Mouse (Mus musculus): ENCODE results near the gene Rps15a. TPM values are rescaled to one million over a fixed set of nuclear protein-coding genes. Genes with fewer than 3 reads are reported as not detected.
A peak's percentile ranks its signal among the peaks of the same experiment; 100 is the strongest.

Gene Rps15a
- 865 and 937 TPM in 2 replicates for polyA plus RNA-seq (2014; fragmentation: Nextera tagmentation; extraction: Ambion mirVana)

DNA sequence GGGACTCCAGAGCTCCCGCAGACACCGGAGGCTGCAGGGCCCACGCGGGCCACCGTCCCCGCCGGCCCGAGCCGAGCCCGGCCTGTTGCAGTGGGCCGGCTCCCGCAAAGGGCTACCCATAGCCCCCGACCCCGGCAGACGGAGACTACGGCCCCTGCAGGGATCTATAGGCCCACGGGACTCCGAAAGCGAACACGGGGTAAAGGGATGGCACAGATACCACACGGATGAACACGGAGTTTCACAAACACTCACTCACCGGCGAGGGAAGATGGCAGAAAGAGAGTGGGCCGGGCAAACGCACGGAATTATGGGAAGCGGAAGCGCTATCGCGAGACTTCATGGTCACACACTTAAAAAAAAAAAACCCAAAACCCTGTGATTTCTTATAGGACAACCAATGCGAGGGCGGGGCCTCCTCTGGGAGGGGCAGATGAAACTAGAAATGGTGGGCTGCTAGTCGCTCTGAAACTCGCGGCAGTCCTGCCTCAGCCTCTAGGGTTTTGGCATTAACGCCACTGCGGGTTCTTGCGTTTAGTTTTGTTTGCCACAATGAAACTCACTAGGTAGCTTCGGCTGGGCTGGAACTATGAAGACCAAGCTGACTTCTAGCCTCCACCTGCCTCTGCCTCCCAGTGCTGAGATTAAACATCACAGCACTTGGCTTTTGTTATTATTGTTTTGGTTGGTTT lies at the start of gene Rps15a:
TSS of gene Rps15a (minus strand) at position 312 of the 692 bp plus-strand sequence.
- no peaks in the 10 kb centered on the region for H3K9me3 ChIP-seq (ENCODE audit: control insufficient read depth, low read length)
- H3K27ac ChIP-seq (ENCODE audit: low read depth, low read length) = peak within 1 kb of the TSS; percentile 91
- DNase-seq (ENCODE audit: low spot score) (peak; percentile 89), ATAC-seq (replicated peaks; ENCODE audit: low FRiP score) (peak; percentile 76)
- peak within 1 kb of the TSS; percentile 100 for H3K4me3 ChIP-seq (ENCODE audit: low read depth, low read length)
- under 1% methylated on average over 40 of the region's 40 CpGs for WGBS
- H3K9ac ChIP-seq (ENCODE audit: low read depth, low read length) = peak within 1 kb of the TSS; percentile 100
- peaks cover 29% of the 10 kb centered on the region for H3K4me1 ChIP-seq (replicated peaks; ENCODE audit: control insufficient read depth, insufficient read depth, low read length)
- peaks cover 63% of the 10 kb centered on the region for H3K36me3 ChIP-seq (ENCODE audit: control insufficient read depth, insufficient read depth, low read length)
- no peaks in the 10 kb centered on the region for H3K27me3 ChIP-seq (replicated peaks; ENCODE audit: control insufficient read depth, insufficient read depth, low read length)
- H3K4me2 ChIP-seq = peak within 1 kb of the TSS; percentile 95

DNA sequence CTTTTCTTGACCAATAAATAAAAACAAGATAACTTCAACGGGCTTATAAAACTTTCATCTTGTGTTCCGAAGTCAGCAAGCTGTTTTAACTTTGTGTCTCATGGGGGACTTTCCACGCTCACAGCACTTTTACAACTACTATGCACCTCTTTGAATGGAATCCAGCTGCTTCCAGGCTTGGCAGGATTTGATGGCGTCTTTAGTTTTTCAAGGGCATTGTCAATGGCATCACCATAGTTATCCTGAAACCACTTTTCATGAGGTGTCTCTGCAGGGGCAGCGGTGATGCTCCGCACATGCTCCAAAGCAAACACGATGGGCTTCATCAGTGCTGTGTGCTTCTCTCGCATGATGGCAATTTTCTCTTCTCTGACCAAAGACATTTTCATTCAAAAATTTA lies 47.0 kb upstream of the Rps15a start:
- no peaks in the 10 kb centered on the region for H3K9me3 ChIP-seq (ENCODE audit: control insufficient read depth, low read length)
- DNase-seq (ENCODE audit: low spot score) (no peak), ATAC-seq (replicated peaks; ENCODE audit: low FRiP score) (no peak)
- no peaks in the 10 kb centered on the region for H3K27me3 ChIP-seq (replicated peaks; ENCODE audit: control insufficient read depth, insufficient read depth, low read length)
- H3K4me2 ChIP-seq = no peak overlapping the region
- H3K36me3 ChIP-seq (ENCODE audit: control insufficient read depth, insufficient read depth, low read length) = peaks cover 23% of the 10 kb centered on the region
- H3K27ac ChIP-seq (ENCODE audit: low read depth, low read length) = no peak overlapping the region
- H3K9ac ChIP-seq (ENCODE audit: low read depth, low read length) = no peak overlapping the region
- H3K4me3 ChIP-seq (ENCODE audit: low read depth, low read length) = no peak overlapping the region
- no peaks in the 10 kb centered on the region for H3K4me1 ChIP-seq (replicated peaks; ENCODE audit: control insufficient read depth, insufficient read depth, low read length)
- WGBS = 92% methylated on average over 8 of the region's 8 CpGs

DNA sequence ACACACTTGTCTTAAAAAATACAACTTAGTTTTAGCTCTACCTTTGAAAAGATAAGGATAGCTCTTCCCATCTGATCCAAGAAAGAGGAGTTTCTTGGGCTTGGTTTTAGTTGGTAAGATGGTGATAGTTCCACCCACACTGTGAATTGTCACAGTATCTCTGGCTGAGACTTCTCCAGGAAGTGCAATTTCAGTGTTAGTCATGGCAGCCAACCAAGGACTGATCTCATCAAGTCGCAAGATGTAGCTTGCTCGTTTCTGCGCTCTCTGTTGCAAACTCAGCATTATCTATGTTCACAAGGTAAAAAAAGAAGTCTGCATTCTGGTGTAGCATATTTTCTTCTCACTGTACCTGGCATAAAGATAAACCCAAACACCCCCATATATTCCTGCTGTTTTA lies 44.1 kb upstream of the Rps15a start:
- no peaks in the 10 kb centered on the region for H3K4me1 ChIP-seq (replicated peaks; ENCODE audit: control insufficient read depth, insufficient read depth, low read length)
- no peaks in the 10 kb centered on the region for H3K27me3 ChIP-seq (replicated peaks; ENCODE audit: control insufficient read depth, insufficient read depth, low read length)
- H3K36me3 ChIP-seq (ENCODE audit: control insufficient read depth, insufficient read depth, low read length) = peaks cover 25% of the 10 kb centered on the region
- H3K4me2 ChIP-seq = no peak overlapping the region
- no peak overlapping the region for H3K9ac ChIP-seq (ENCODE audit: low read depth, low read length)
- ATAC-seq (replicated peaks; ENCODE audit: low FRiP score) (no peak), DNase-seq (ENCODE audit: low spot score) (no peak)
- WGBS = 94% methylated on average over 3 of the region's 3 CpGs
- no peaks in the 10 kb centered on the region for H3K9me3 ChIP-seq (ENCODE audit: control insufficient read depth, low read length)
- H3K4me3 ChIP-seq (ENCODE audit: low read depth, low read length) = no peak overlapping the region
- no peak overlapping the region for H3K27ac ChIP-seq (ENCODE audit: low read depth, low read length)

DNA sequence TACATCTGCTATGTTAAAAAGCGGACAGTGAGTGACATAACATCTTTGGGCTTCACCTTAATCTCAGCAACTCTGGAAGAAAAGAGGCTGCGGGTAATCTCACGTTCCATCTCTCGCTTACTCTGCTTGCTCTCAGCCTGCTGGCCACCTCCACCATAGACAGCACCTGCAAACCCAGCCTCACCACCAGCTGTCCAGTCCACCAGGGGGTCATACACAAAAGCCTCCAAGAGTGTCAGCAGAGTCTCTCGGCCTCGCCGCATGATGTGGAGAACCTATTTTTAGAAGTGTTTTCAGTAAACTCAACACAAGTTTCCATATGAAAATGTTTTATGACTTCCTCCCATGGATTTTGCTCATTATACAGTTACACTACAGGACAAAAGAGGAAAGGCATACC lies 40.5 kb upstream of the Rps15a start:
- H3K9me3 ChIP-seq (ENCODE audit: control insufficient read depth, low read length) = no peaks in the 10 kb centered on the region
- no peak overlapping the region for H3K4me2 ChIP-seq
- no peak overlapping the region for H3K9ac ChIP-seq (ENCODE audit: low read depth, low read length)
- ATAC-seq (replicated peaks; ENCODE audit: low FRiP score) (no peak), DNase-seq (ENCODE audit: low spot score) (no peak)
- no peaks in the 10 kb centered on the region for H3K4me1 ChIP-seq (replicated peaks; ENCODE audit: control insufficient read depth, insufficient read depth, low read length)
- H3K27me3 ChIP-seq (replicated peaks; ENCODE audit: control insufficient read depth, insufficient read depth, low read length) = no peaks in the 10 kb centered on the region
- no peak overlapping the region for H3K4me3 ChIP-seq (ENCODE audit: low read depth, low read length)
- peaks cover 30% of the 10 kb centered on the region for H3K36me3 ChIP-seq (ENCODE audit: control insufficient read depth, insufficient read depth, low read length)
- H3K27ac ChIP-seq (ENCODE audit: low read depth, low read length) = no peak overlapping the region
- 91% methylated on average over 7 of the region's 7 CpGs for WGBS

DNA sequence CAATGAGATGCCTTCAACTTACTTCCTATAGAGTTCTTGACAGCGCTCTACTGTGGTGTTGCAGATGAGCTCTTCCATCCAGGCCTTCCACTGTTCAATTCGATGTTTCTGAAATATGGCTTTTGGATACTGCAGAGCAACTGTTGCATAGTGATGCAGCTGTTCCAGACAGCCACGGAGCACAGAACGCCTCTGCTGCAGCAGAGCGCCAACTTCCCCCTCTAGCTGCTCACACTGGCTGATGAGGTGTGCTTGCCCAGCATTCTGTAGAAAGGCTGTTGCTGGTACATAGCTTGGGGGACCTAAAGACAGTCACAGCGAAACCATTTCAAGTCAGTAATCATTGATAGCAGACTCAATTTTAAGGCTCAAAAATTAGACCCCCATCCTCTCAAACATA lies 38.2 kb upstream of the Rps15a start:
- Histone ChIP-seq H3K4me2 (no peak overlapping the region), H3K36me3 (ENCODE audit: control insufficient read depth, insufficient read depth, low read length) (peaks cover 27% of the 10 kb centered on the region), H3K9me3 (ENCODE audit: control insufficient read depth, low read length) (no peaks in the 10 kb centered on the region), H3K4me3 (ENCODE audit: low read depth, low read length) (no peak overlapping the region), H3K27ac (ENCODE audit: low read depth, low read length) (no peak overlapping the region), H3K9ac (ENCODE audit: low read depth, low read length) (no peak overlapping the region), H3K27me3 (replicated peaks; ENCODE audit: control insufficient read depth, insufficient read depth, low read length) (no peaks in the 10 kb centered on the region), H3K4me1 (replicated peaks; ENCODE audit: control insufficient read depth, insufficient read depth, low read length) (no peaks in the 10 kb centered on the region)
- WGBS = 90% methylated on average over 6 of the region's 6 CpGs
- no peak for ATAC-seq (replicated peaks; ENCODE audit: low FRiP score)
- no peak for DNase-seq (ENCODE audit: low spot score)

DNA sequence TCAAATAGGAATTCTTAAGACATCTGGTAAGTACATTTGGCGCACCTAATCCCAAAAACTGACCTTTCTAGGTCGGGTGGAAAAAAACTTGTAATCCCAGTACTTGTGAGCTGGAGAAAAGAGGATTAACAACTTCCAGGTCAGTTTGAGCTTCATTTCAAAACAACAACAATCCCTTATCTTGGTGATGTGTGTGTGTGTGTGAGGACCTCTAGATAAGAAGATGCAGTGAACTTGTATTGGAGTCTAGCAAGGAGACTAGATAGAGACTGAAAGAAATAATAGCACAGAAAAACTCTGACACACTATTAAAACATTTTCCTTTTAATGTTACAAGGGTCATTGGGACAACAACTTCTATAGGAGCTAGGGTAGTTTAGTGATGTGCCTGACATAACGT lies 27.6 kb upstream of the Rps15a start:
- DNase-seq (ENCODE audit: low spot score) (no peak), ATAC-seq (replicated peaks; ENCODE audit: low FRiP score) (peak; percentile 89)
- H3K27ac ChIP-seq (ENCODE audit: low read depth, low read length) = peak overlapping the region; percentile 5; the same call in 1 of the 2 replicates

DNA sequence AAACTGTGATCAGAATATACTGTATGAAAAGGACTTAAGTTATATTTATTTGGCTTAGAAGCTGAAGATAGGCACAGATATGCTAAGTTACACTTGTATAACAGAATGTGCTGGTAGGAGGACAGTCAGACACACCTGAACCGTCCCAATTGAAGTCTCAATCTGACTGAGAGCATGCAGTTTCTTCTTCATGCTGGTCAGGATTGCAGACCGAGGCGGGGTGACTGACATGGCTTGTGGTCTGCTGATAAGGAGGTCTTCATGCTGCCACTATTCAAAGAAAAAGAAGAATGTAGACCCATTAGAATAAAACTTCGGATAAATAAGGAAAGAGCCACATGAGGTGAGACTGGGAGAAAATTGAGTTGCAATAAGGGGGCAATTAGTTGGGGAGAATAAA lies 27.1 kb upstream of the Rps15a start:
- peak overlapping the region; percentile 5; the same call in 1 of the 2 replicates for H3K27ac ChIP-seq (ENCODE audit: low read depth, low read length)
- peak overlapping the region; percentile 33; the same call in 1 of the 2 replicates for H3K4me2 ChIP-seq
- peaks cover 8% of the 10 kb centered on the region for H3K4me1 ChIP-seq (replicated peaks; ENCODE audit: control insufficient read depth, insufficient read depth, low read length)
- H3K4me3 ChIP-seq (ENCODE audit: low read depth, low read length) = no peak overlapping the region
- H3K27me3 ChIP-seq (replicated peaks; ENCODE audit: control insufficient read depth, insufficient read depth, low read length) = no peaks in the 10 kb centered on the region
- peaks cover 24% of the 10 kb centered on the region; the same call in 1 of the 2 replicates for H3K36me3 ChIP-seq (ENCODE audit: control insufficient read depth, insufficient read depth, low read length)
- no peak overlapping the region for H3K9ac ChIP-seq (ENCODE audit: low read depth, low read length)
- no peak for DNase-seq (ENCODE audit: low spot score)
- peak; percentile 91 for ATAC-seq (replicated peaks; ENCODE audit: low FRiP score)
- 49% methylated on average over 4 of the region's 4 CpGs for WGBS
- no peaks in the 10 kb centered on the region for H3K9me3 ChIP-seq (ENCODE audit: control insufficient read depth, low read length)

More for the DNA sequence above, 27.6 kb upstream of the Rps15a start:
- Histone ChIP-seq H3K4me3 (ENCODE audit: low read depth, low read length) (no peak overlapping the region), H3K36me3 (ENCODE audit: control insufficient read depth, insufficient read depth, low read length) (peaks cover 28% of the 10 kb centered on the region; the same call in 1 of the 2 replicates), H3K9me3 (ENCODE audit: control insufficient read depth, low read length) (no peaks in the 10 kb centered on the region), H3K4me1 (replicated peaks; ENCODE audit: control insufficient read depth, insufficient read depth, low read length) (peaks cover 8% of the 10 kb centered on the region), H3K9ac (ENCODE audit: low read depth, low read length) (no peak overlapping the region), H3K4me2 (peak overlapping the region; percentile 33; the same call in 1 of the 2 replicates), H3K27me3 (replicated peaks; ENCODE audit: control insufficient read depth, insufficient read depth, low read length) (no peaks in the 10 kb centered on the region)
- WGBS = 74% methylated on average over 3 of the region's 3 CpGs

DNA sequence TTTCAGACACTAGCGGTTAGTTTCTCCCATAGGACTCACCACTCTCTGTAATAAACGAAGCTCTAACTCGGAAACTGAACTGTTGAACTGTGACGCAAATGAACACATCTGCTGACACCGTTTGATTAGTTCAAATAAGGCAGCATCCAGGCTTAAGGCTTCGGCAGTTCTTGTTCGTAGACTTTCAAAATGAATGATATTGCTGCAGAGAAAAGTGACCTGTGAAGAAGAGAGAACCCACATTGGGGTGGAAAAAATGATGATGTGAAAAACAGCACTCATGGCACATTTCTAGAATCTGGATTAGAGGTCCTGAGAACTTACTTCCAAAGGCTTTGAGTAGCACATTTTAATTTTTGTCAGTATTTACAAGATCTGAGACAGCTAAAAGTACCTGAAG lies 25.3 kb upstream of the Rps15a start:
- DNase-seq (ENCODE audit: low spot score) (no peak), ATAC-seq (replicated peaks; ENCODE audit: low FRiP score) (no peak)
- peaks cover 29% of the 10 kb centered on the region for H3K36me3 ChIP-seq (ENCODE audit: control insufficient read depth, insufficient read depth, low read length)
- H3K9me3 ChIP-seq (ENCODE audit: control insufficient read depth, low read length) = no peaks in the 10 kb centered on the region
- 95% methylated on average over 7 of the region's 7 CpGs for WGBS
- H3K4me2 ChIP-seq = no peak overlapping the region
- no peak overlapping the region for H3K9ac ChIP-seq (ENCODE audit: low read depth, low read length)
- no peak overlapping the region for H3K27ac ChIP-seq (ENCODE audit: low read depth, low read length)
- peaks cover 8% of the 10 kb centered on the region for H3K4me1 ChIP-seq (replicated peaks; ENCODE audit: control insufficient read depth, insufficient read depth, low read length)
- H3K27me3 ChIP-seq (replicated peaks; ENCODE audit: control insufficient read depth, insufficient read depth, low read length) = no peaks in the 10 kb centered on the region
- no peak overlapping the region for H3K4me3 ChIP-seq (ENCODE audit: low read depth, low read length)

DNA sequence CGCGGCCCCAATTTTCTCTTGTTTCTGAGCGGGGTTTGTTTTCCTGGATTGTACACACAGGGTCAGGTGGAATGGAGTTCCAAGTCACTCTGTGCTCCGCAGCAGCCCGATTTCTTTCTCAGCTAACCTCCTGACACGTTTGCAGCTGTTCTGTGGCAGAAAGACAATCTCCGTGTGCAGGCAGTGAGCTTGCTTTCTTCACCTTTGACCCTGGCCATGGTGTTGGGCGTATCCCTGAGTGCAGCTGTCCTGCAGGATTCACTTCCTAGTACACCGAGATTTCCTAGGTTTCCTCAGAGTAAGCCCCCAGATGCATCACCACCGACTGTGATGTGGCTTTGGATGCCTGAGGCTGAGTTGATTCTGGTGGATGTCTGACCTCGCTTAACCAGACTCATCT lies 19.1 kb upstream of the Rps15a start:
- H3K9ac ChIP-seq (ENCODE audit: low read depth, low read length) = no peak overlapping the region
- H3K36me3 ChIP-seq (ENCODE audit: control insufficient read depth, insufficient read depth, low read length) = peaks cover 15% of the 10 kb centered on the region
- 0 out of 2 replicates have a peak, but pooled peaks cover 4% of the 10 kb centered on the region for H3K4me1 ChIP-seq (replicated peaks; ENCODE audit: control insufficient read depth, insufficient read depth, low read length)
- H3K4me2 ChIP-seq = no peak overlapping the region
- no peaks in the 10 kb centered on the region for H3K9me3 ChIP-seq (ENCODE audit: control insufficient read depth, low read length)
- ATAC-seq (replicated peaks; ENCODE audit: low FRiP score) = no peak
- H3K27me3 ChIP-seq (replicated peaks; ENCODE audit: control insufficient read depth, insufficient read depth, low read length) = no peaks in the 10 kb centered on the region
- no peak overlapping the region for H3K4me3 ChIP-seq (ENCODE audit: low read depth, low read length)
- 89% methylated on average over 11 of the region's 11 CpGs for WGBS
- H3K27ac ChIP-seq (ENCODE audit: low read depth, low read length) = no peak overlapping the region
- DNase-seq (ENCODE audit: low spot score) = no peak
